Mouse (Mus musculus): ENCODE results near the gene Pld1.

DNA sequence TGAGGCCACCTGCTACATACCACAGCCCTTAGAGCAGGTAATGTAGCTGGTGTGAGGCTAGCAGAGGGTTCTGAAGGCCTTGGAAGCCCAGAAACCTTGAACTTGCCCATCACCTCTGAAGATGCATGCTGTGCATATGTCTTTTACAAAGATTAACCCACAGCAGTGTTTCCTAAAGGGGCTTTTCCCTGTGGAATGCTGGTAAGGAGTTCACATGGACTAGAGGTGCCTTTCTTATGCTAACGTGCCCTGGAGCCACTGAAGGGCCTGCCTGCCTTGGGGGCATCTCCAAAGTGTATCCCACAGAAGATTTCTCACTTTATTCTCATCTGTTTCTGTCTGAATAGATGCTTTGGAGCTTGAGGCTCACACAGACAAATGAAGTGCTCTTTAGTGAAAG, 152.8 kb downstream of the Pld1 start:
- TF ChIP-seq CTCF (IDR thresholded peaks at IDR 0.05; ENCODE audit: insufficient read depth, low read length), result no peak
- no peak for TF ChIP-seq POLR2A (IDR thresholded peaks at IDR 0.05; ENCODE audit: borderline replicate concordance, extremely low read depth, low read depth, low read length)
